Mouse (Mus musculus): ENCODE measurements around the gene Reck. TPM values are rescaled to one million over a fixed set of nuclear protein-coding genes. Genes with fewer than 3 reads are reported as not detected.

The Reck gene
- total and polyA plus RNA-seq, 3 experiments, result 0.12 to 0.60 TPM; not detected in 1

DNA sequence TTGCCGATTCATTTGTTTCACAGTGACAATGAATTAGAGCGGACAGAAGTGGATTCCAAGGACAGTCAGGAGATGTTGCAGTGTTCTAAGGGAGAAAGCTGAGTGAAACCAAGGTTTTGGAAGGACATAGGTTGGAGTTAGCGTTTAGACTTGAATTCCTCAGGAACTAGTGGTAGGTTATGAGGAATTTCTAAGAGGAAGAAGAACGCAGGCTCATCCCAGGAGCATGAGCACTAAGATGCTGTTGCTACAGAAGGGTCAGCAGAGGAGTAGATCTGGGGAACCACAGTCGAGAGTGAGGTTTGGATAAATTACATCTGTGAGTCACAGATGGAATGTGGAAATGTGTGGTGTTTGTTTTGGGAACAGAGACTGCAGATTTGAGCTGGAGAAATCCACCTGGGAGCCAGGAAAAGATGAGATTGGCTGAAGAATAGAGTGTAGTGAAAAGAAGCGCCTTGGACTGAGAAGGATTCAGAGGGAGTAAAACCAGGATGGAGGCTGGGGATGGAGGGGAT lies 101.0 kb downstream of the Reck start:
- H3K9me3 ChIP-seq (replicated peaks; ENCODE audit: insufficient read depth, low read length), result no peaks in the 10 kb centered on the region
- H3K79me2 ChIP-seq (ENCODE audit: control insufficient read depth, insufficient read depth, low read length, poor library complexity), result no peaks in the 10 kb centered on the region; the same call in 1 of the 2 replicates
- DNase-seq (ENCODE audit: low read depth, low spot score), result no peak
- H3K4me3 ChIP-seq (ENCODE audit: control insufficient read depth in 1 of 2, insufficient read depth in 1 of 2, low read depth in 2 of 2, low read length in 2 of 2), result no peak overlapping the region
- H3K27ac ChIP-seq (ENCODE audit: control insufficient read depth, low read depth, low read length), result no peak overlapping the region
- no peak for TF ChIP-seq UBTF (IDR thresholded peaks at IDR 0.05; ENCODE audit: borderline replicate concordance, insufficient read depth, low read depth, low read length)
- no peak for TF ChIP-seq USF2 (IDR thresholded peaks at IDR 0.05; ENCODE audit: borderline replicate concordance in 1 of 2, insufficient read depth in 1 of 2, low read depth in 1 of 2, low read length in 2 of 2)
- TF ChIP-seq ELF1 (IDR thresholded peaks at IDR 0.05; ENCODE audit: low read depth, low read length), result no peak
- TF ChIP-seq POLR2AphosphoS2 (IDR thresholded peaks at IDR 0.05; ENCODE audit: low read length), result no peak
- TF ChIP-seq GABPA (IDR thresholded peaks at IDR 0.05; ENCODE audit: low read depth, low read length), result no peak
- H3K36me3 ChIP-seq (ENCODE audit: control insufficient read depth in 1 of 2, insufficient read depth in 2 of 2, low read length in 2 of 2), result peaks cover 0 to 33% of the 10 kb centered on the region in 2 experiments; a peak in 2 of 4 replicates
- H3K27me3 ChIP-seq (ENCODE audit: control insufficient read depth in 1 of 2, insufficient read depth in 2 of 2, low read length in 2 of 2), result no peaks in the 10 kb centered on the region
- H3K4me1 ChIP-seq (ENCODE audit: control insufficient read depth in 1 of 2, insufficient read depth in 2 of 2, low read length in 2 of 2), result peaks cover 22 to 35% of the 10 kb centered on the region in 2 experiments
- no peak overlapping the region for H3K9ac ChIP-seq (ENCODE audit: control insufficient read depth, low read depth, low read length, poor library complexity, severe bottlenecking)

DNA sequence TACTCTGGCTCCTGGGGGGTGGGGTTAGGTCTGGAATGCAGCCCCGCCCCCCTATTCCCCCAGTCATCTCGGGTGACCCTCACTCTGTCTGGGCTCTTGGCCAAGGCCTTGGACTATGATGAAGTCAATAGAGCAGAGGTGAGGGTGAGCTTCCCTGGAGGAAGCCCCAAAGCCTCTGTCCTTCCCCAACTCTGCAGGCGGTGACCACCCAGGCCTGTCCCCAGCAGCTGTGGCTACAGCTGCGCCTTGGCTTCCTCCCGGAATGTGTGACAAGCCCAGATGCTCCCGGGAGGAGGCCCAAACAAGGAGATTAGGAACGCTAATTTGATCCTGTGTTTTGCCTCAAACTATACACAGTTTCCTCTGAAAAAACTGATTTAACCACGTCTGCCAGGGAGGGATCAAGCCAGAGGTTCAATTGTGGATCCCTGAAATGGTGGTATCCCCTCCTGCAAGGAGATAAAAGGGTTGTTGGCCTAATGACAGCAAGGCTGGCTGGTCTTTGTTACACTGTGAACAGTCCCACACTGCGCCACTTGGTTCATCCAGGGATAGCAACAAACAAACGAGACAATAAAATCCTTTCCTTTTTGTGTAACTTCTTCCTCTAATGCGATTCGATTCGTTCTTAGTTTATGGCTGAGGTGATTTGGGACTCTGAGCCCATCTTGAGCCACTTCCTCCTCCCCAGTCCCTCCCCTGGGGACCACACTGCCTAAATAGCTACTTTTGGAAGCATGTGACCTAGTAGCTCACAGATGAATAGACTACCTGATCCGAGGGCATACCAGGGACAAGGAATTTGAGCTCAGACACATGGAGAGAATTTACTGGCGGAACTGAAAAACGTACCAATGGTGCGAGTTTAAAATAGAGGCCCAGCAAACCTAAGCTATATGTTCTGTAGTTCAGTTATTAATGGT lies 103.5 kb downstream of the Reck start:
- TF ChIP-seq NRF1 (IDR thresholded peaks at IDR 0.05; ENCODE audit: insufficient read depth, low read depth, low read length, poor library complexity, severe bottlenecking) (no peak), ETS1 (IDR thresholded peaks at IDR 0.05; ENCODE audit: low read depth, low read length) (no peak), MYB (IDR thresholded peaks at IDR 0.05; ENCODE audit: low read depth, low read length) (no peak), GABPA (IDR thresholded peaks at IDR 0.05; ENCODE audit: low read depth, low read length) (no peak), RAD21 (IDR thresholded peaks at IDR 0.05; ENCODE audit: low read depth, low read length) (no peak), POLR2AphosphoS2 (IDR thresholded peaks at IDR 0.05; ENCODE audit: low read length) (no peak), POLR2AphosphoS5 (IDR thresholded peaks at IDR 0.05; ENCODE audit: borderline replicate concordance, low read depth, low read length) (no peak), BHLHE40 (IDR thresholded peaks at IDR 0.05; ENCODE audit: borderline replicate concordance, low read depth, low read length) (no peak), UBTF (IDR thresholded peaks at IDR 0.05; ENCODE audit: borderline replicate concordance, insufficient read depth, low read depth, low read length) (no peak), TAL1 (IDR thresholded peaks at IDR 0.05; ENCODE audit: low read length) (no peak)
- no peak overlapping the region for H3K27ac ChIP-seq (ENCODE audit: control insufficient read depth, low read depth, low read length)

More for the DNA sequence above, 103.5 kb downstream of the Reck start:
- peaks cover 9 to 24% of the 10 kb centered on the region in 2 experiments for H3K4me1 ChIP-seq (ENCODE audit: control insufficient read depth in 1 of 2, insufficient read depth in 2 of 2, low read length in 2 of 2)
- no peak overlapping the region for H3K4me3 ChIP-seq (ENCODE audit: control insufficient read depth in 1 of 2, insufficient read depth in 1 of 2, low read depth in 2 of 2, low read length in 2 of 2)
- DNase-seq (ENCODE audit: low read depth, low spot score), result no peak
- no peaks in the 10 kb centered on the region for H3K9me3 ChIP-seq (replicated peaks; ENCODE audit: insufficient read depth, low read length)
- H3K9ac ChIP-seq (ENCODE audit: control insufficient read depth, low read depth, low read length, poor library complexity, severe bottlenecking), result no peak overlapping the region
- H3K36me3 ChIP-seq (ENCODE audit: control insufficient read depth in 1 of 2, insufficient read depth in 2 of 2, low read length in 2 of 2), result peaks cover 0 to 15% of the 10 kb centered on the region in 2 experiments; a peak in 2 of 4 replicates
- no peaks in the 10 kb centered on the region for H3K27me3 ChIP-seq (ENCODE audit: control insufficient read depth in 1 of 2, insufficient read depth in 2 of 2, low read length in 2 of 2)
- H3K79me2 ChIP-seq (ENCODE audit: control insufficient read depth, insufficient read depth, low read length, poor library complexity), result no peaks in the 10 kb centered on the region; the same call in 1 of the 2 replicates

Measured in MEL (cell line).